Mouse (Mus musculus) cerebellum, adult 11-12 months (tissue): Measurements from ENCODE around the gene Gm20877.
"Not testable (repeated sequence)": the region's sequence is repeated elsewhere in the genome, so short reads cannot be mapped to it uniquely, and the experiment has no call there.

ENCODE experiments used
- DNase-seq: peaks from one replicate; pipeline ENCODE4 v3.0.0; 2022

Gene Gm20877

GRCm38 (mm10) chrY:17093573-17093972, at the start of gene Gm20877:
Gene Gm20877, plus strand, starts transcription at chrY:17093873.
- not testable (repeated sequence) for DNase-seq
